Mouse (Mus musculus) G1E (cell line): ENCODE measurements around the gene Pcbp3.

Source experiments
- CTCF ChIP-seq: IDR thresholded peaks from 2 replicates; pipeline ENCODE4 v1.5.1; 2012; ENCODE audit warnings: low read depth, low read length, inconsistent platforms, mixed read lengths
- TAL1 ChIP-seq: conservative IDR thresholded peaks from 2 replicates; pipeline ENCODE4 v1.6.1; 2012; ENCODE audit warnings: low read depth, low read length, inconsistent platforms, mixed read lengths

GRCm38 (mm10) chr10:76727301-76727700, 234.4 kb downstream of the Pcbp3 start:
- TF ChIP-seq CTCF (no peak), TAL1 (no peak)
